10 mouse cellular contexts compared by ENCODE assay signal in genomic region chr3:29082996-29083350, GRCm38 (mm10). TPM values are rescaled to one million over a fixed set of nuclear protein-coding genes. Genes with fewer than 3 reads are reported as not detected.
A peak's percentile ranks its signal among the peaks of the same experiment; 100 is the strongest.
DNase-seq lines count a peak whose midpoint lies in the region; ATAC-seq and TF ChIP-seq lines count a peak whose summit lies in the region.
"Had no signal": no experiment of that assay in that cellular context is flagged by ENCODE, and none has a peak within 500 bp of the region (broad histone marks: within the 10 kb centered on the region; RNA-seq: fewer than 3 reads in every experiment).

No protein-coding gene starts in this region.

- H3K36me3 ChIP-seq in heart, embryonic 14.5 days (ENCODE audit: control insufficient read depth, insufficient read depth, low read length), result no peaks in the 10 kb centered on the region
- H3K36me3 ChIP-seq in ES-E14 (ENCODE audit: control insufficient read depth, insufficient read depth, low read length, poor library complexity, severe bottlenecking), result no peaks in the 10 kb centered on the region
- H3K36me3 ChIP-seq in hindbrain, embryonic 11.5 days (ENCODE audit: control insufficient read depth, insufficient read depth, low read length), result no peaks in the 10 kb centered on the region
- no peaks in the 10 kb centered on the region for H3K36me3 ChIP-seq in liver, postnatal 0 days (replicated peaks; ENCODE audit: insufficient read depth, low read length)

- H3K9me3 ChIP-seq in heart, embryonic 14.5 days (ENCODE audit: control insufficient read depth, low read length), result no peaks in the 10 kb centered on the region
- H3K9me3 ChIP-seq in ES-E14 (ENCODE audit: control insufficient read depth, insufficient read depth, low read depth, low read length), result no peaks in the 10 kb centered on the region
- no peaks in the 10 kb centered on the region for H3K9me3 ChIP-seq in hindbrain, embryonic 11.5 days (ENCODE audit: control insufficient read depth, low read length)
- no peaks in the 10 kb centered on the region for H3K9me3 ChIP-seq in liver, postnatal 0 days (ENCODE audit: low read length)

- peaks cover 54% of the 10 kb centered on the region for H3K27me3 ChIP-seq in heart, embryonic 14.5 days (ENCODE audit: control insufficient read depth, insufficient read depth, low read length)
- H3K27me3 ChIP-seq in hindbrain, embryonic 11.5 days (ENCODE audit: control insufficient read depth, insufficient read depth, low read length), result peaks cover 5% of the 10 kb centered on the region; the same call in 1 of the 2 replicates
- H3K27me3 ChIP-seq in liver, postnatal 0 days (ENCODE audit: insufficient read depth, low read length), result peaks cover 30% of the 10 kb centered on the region

- no peak for TF ChIP-seq EP300 in liver, postnatal 0 days (IDR thresholded peaks at IDR 0.05; ENCODE audit: low read depth)

- H3K9ac ChIP-seq in heart, embryonic 14.5 days (ENCODE audit: low read length), result no peak overlapping the region
- no peak overlapping the region for H3K9ac ChIP-seq in ES-E14 (ENCODE audit: insufficient read depth, low read depth, low read length, poor library complexity, severe bottlenecking)
- peak overlapping the region; percentile 49 for H3K9ac ChIP-seq in hindbrain, embryonic 11.5 days (ENCODE audit: low read depth, low read length)
- no peak overlapping the region for H3K9ac ChIP-seq in liver, postnatal 0 days (replicated peaks)

- H3K4me2 ChIP-seq in heart, embryonic 14.5 days (ENCODE audit: low read length), result peak overlapping the region; percentile 93
- H3K4me2 ChIP-seq in hindbrain, embryonic 11.5 days (replicated peaks; ENCODE audit: low read depth, low read length), result peak overlapping the region; percentile 96
- H3K4me2 ChIP-seq in liver, postnatal 0 days (ENCODE audit: low read depth, low read length), result peak overlapping the region; percentile 62

- WGBS in heart, embryonic 14.5 days, result 6% methylated on average over 12 of the region's 12 CpGs
- 6% methylated on average over 12 of the region's 12 CpGs for WGBS in hindbrain, embryonic 11.5 days
- WGBS in liver, postnatal 0 days (ENCODE audit: insufficient replicate concordance), result 5% methylated on average over 12 of the region's 12 CpGs

- peaks cover 3 to 11% of the 10 kb centered on the region in 2 experiments; a peak in 2 of 4 replicates for H3K4me1 ChIP-seq in heart, embryonic 14.5 days (ENCODE audit: control insufficient read depth in 2 of 2, insufficient read depth in 2 of 2, low read length in 2 of 2)
- H3K4me1 ChIP-seq in ES-E14 (ENCODE audit: control insufficient read depth in 2 of 2, insufficient read depth in 2 of 2, low read length in 2 of 2, poor library complexity in 1 of 2), result no peaks in the 10 kb centered on the region
- H3K4me1 ChIP-seq in hindbrain, embryonic 11.5 days (replicated peaks; ENCODE audit: control insufficient read depth, insufficient read depth, low read length), result peaks cover 5% of the 10 kb centered on the region; the same call in 1 of the 2 replicates
- no peaks in the 10 kb centered on the region for H3K4me1 ChIP-seq in liver, postnatal 0 days (ENCODE audit: insufficient read depth)

- no peak for DNase-seq in heart, adult 9 months (ENCODE audit: low spot score in 2 of 2)
- no peak for DNase-seq in ES-E14 (ENCODE audit: low read depth, low spot score)
- DNase-seq in hindbrain, embryonic 11.5 days (ENCODE audit: low spot score), result no peak
- no peak for DNase-seq in liver, postnatal 0 days
- DNase-seq in right cerebral cortex, postnatal 36 days (ENCODE audit: low spot score in 2 of 2), result no peak
- DNase-seq in cerebellum, postnatal 10 days, result no peak
- no peak for DNase-seq in urinary bladder, adult 2 months (ENCODE audit: low spot score)

- in situ Hi-C loops in ES-E14 (cut with MboI; ENCODE audit: low sequenced_read_pairs in 2 of 2, unreplicated experiment in 2 of 2), result no loop called here

- H3K4me3 ChIP-seq in heart, embryonic 14.5 days (ENCODE audit: control insufficient read depth in 1 of 2, insufficient read depth in 1 of 2, low read depth in 1 of 2, low read length in 2 of 2), result peak overlapping the region; percentile 42 to 47
- H3K4me3 ChIP-seq in ES-E14 (ENCODE audit: insufficient read depth in 1 of 2, low read depth in 1 of 2, low read length in 2 of 2, poor library complexity in 1 of 2, severe bottlenecking in 1 of 2), result peak overlapping the region; percentile 64 to 72
- H3K4me3 ChIP-seq in hindbrain, embryonic 11.5 days (ENCODE audit: low read depth, low read length), result peak overlapping the region; percentile 58
- peak overlapping the region; percentile 26 for H3K4me3 ChIP-seq in liver, postnatal 0 days (ENCODE audit: low read depth, low read length)
- H3K4me3 ChIP-seq: myocyte had no signal

- ATAC-seq in heart, embryonic 14.5 days (ENCODE audit: insufficient number of reproducible peaks, insufficient read depth, low FRiP score, low read depth), result no peak
- no peak for ATAC-seq in hindbrain, embryonic 11.5 days (ENCODE audit: low FRiP score)
- ATAC-seq in liver, postnatal 0 days, result no peak

- no peak overlapping the region for H3K27ac ChIP-seq in heart, embryonic 14.5 days (replicated peaks in 1 of 2; ENCODE audit: control insufficient read depth in 1 of 2, insufficient read depth in 1 of 2, low read depth in 2 of 2, low read length in 2 of 2)
- H3K27ac ChIP-seq in ES-E14 (ENCODE audit: insufficient read depth, low read depth, low read length, poor library complexity, severe bottlenecking), result no peak overlapping the region
- no peak overlapping the region for H3K27ac ChIP-seq in hindbrain, embryonic 11.5 days (ENCODE audit: low read depth, low read length)
- no peak overlapping the region for H3K27ac ChIP-seq in liver, postnatal 0 days (ENCODE audit: low read depth)

- no peak for TF ChIP-seq CTCF in liver, postnatal 0 days (IDR thresholded peaks at IDR 0.05; ENCODE audit: low read depth)

TF ChIP-seq in ES-E14, 5 proteins besides CTCF, POLR2A, EP300 and RAD21:
- TF ChIP-seq ZNF384 (IDR thresholded peaks at IDR 0.05; ENCODE audit: low read depth, low read length) (no peak), CHD2 (IDR thresholded peaks at IDR 0.05; ENCODE audit: low read depth, low read length) (no peak), ZC3H11A (IDR thresholded peaks at IDR 0.05; ENCODE audit: borderline replicate concordance, low read depth, low read length) (no peak), HCFC1 (IDR thresholded peaks at IDR 0.05; ENCODE audit: borderline replicate concordance, insufficient read depth, low read length) (no peak), MAFK (IDR thresholded peaks at IDR 0.05; ENCODE audit: insufficient read depth, low read depth, low read length) (no peak)

RNA-seq across cellular contexts. Expression of gene Egfem1, which starts 1.1 kb away (rescaled TPM):
- 0.41 and 0.57 TPM in 2 replicates for polyA plus RNA-seq in heart, embryonic 14.5 days (2014; fragmentation: Nextera tagmentation; extraction: Ambion mirVana)
- 0.18 TPM in 1 of 2 replicates, not detected in the other for total RNA-seq in ES-E14 (2012; rRNA removed)
- 3.6 and 4.5 TPM in 2 replicates for polyA plus RNA-seq in hindbrain, embryonic 11.5 days (2014; fragmentation: Nextera tagmentation; extraction: Ambion mirVana)
- polyA plus RNA-seq in liver, postnatal 0 days (2015; fragmentation: Nextera tagmentation; extraction: Ambion mirVana), result 0.69 and 0.76 TPM in 2 replicates
- 0.06 TPM in 1 of 2 replicates, not detected in the other for polyA plus RNA-seq in urinary bladder, adult 2 months (2012; rRNA removed)
- total RNA-seq: hematopoietic stem cell, adult 5-6 weeks had no signal
- polyA plus RNA-seq: myocyte had no signal
